Mouse (Mus musculus): ENCODE results near the gene Myo18a.

- TF ChIP-seq MAFK (IDR thresholded peaks at IDR 0.05; ENCODE audit: insufficient read depth, low read depth, low read length): no peak
- no peak for TF ChIP-seq CHD2 (IDR thresholded peaks at IDR 0.05; ENCODE audit: low read depth, low read length)
These were observed 143.7 kb downstream of the Myo18a start for GRCm38 (mm10) chr11:77906747-77907174.

Data from ES-E14 (cell line).